In genomic region chr1:90855880-90856279, GRCm38 (mm10) we compare ENCODE assay signal across 13 mouse cellular contexts.
"Had no signal": no experiment of that assay in that cellular context is flagged by ENCODE, and none has a peak within 500 bp of the region (broad histone marks: within the 10 kb centered on the region; RNA-seq: fewer than 3 reads in every experiment).

No protein-coding gene starts in this region.

- H3K36me3 ChIP-seq: kidney, embryonic 15.5 days; limb, embryonic 13.5 days; neural tube, embryonic 13.5 days had no signal

- H3K4me2 ChIP-seq: kidney, embryonic 15.5 days; limb, embryonic 13.5 days; neural tube, embryonic 13.5 days had no signal

- H3K9me3 ChIP-seq: limb, embryonic 13.5 days had no signal

- DNase-seq: kidney, adult 2 months; kidney, postnatal 14 days; left cerebral cortex, postnatal 4 days; lung, adult 18-20 months; lung, postnatal 36 days; right cerebral cortex, adult 18-20 months; right cerebral cortex, postnatal 25 days; thymus, postnatal 4 days had no signal

- H3K27ac ChIP-seq: kidney, embryonic 15.5 days; limb, embryonic 13.5 days; liver, embryonic 14.5 days; neural tube, embryonic 13.5 days; stomach, postnatal 0 days had no signal

- H3K9ac ChIP-seq: kidney, embryonic 15.5 days; limb, embryonic 13.5 days; liver, embryonic 14.5 days; neural tube, embryonic 13.5 days had no signal

- H3K4me3 ChIP-seq: kidney, embryonic 15.5 days; limb, embryonic 13.5 days; neural tube, embryonic 13.5 days had no signal

- H3K4me1 ChIP-seq: kidney, embryonic 15.5 days; limb, embryonic 13.5 days; neural tube, embryonic 13.5 days had no signal

- H3K27me3 ChIP-seq: limb, embryonic 13.5 days; neural tube, embryonic 13.5 days had no signal
